Mouse (Mus musculus) lung, postnatal 14 days (tissue): ENCODE data around the gene Ttc1.

Experiments used
- DNase-seq: peaks from one replicate; pipeline ENCODE4 v3.0.0; 2021

Gene Ttc1

GRCm38 (mm10) chr11:43700291-43700690 lies 47.5 kb downstream of the Ttc1 start:
- DNase-seq: no peak

- DNase-seq: peak; percentile 35
Measured at GRCm38 (mm10) chr11:43698621-43699020, 49.2 kb downstream of the Ttc1 start.

- DNase-seq: no peak
Measured at GRCm38 (mm10) chr11:43696623-43697022, 51.2 kb downstream of the Ttc1 start.

GRCm38 (mm10) chr11:43688850-43689249 lies 59.0 kb downstream of the Ttc1 start:
- DNase-seq: no peak

GRCm38 (mm10) chr11:43682415-43683217 lies 65.2 kb downstream of the Ttc1 start:
- DNase-seq: peak; percentile 65

- DNase-seq: peak; percentile 99
Measured at GRCm38 (mm10) chr11:43681472-43682414, 66.1 kb downstream of the Ttc1 start, which contains the start of gene Pwwp2a. Gene Pwwp2a, plus strand, starts transcription at chr11:43681998.
